Mouse (Mus musculus): ENCODE measurements around the gene Gabarap. TPM values are rescaled to one million over a fixed set of nuclear protein-coding genes. Genes with fewer than 3 reads are reported as not detected.

Gabarap gene
- total and polyA plus RNA-seq, 3 experiments: 189 to 352 (median 213) TPM

GRCm38 (mm10) chr11:70000396-70000898, 9.5 kb downstream of the Gabarap start, which contains the start of gene Dvl2:
Gene Dvl2 (plus strand): TSS chr11:70000595.
- peak within 1 kb of the TSS; percentile 57 for H3K9ac ChIP-seq (ENCODE audit: insufficient read depth, low read depth)
- H3K4me1 ChIP-seq (ENCODE audit: control insufficient read depth in 1 of 2, insufficient read depth in 2 of 2): peaks cover 12 to 62% of the 10 kb centered on the region in 2 experiments
- peaks cover 52% of the 10 kb centered on the region for H3K79me2 ChIP-seq (replicated peaks; ENCODE audit: control insufficient read depth, extremely low read depth, insufficient read depth, poor library complexity, severe bottlenecking)
- H3K9me3 ChIP-seq (replicated peaks; ENCODE audit: low read length): no peaks in the 10 kb centered on the region
- H3K4me3 ChIP-seq (replicated peaks in 1 of 3; ENCODE audit: low read depth in 2 of 3, low read length in 2 of 3, poor library complexity in 1 of 3): peak within 1 kb of the TSS; percentile 62 to 96 (median 86)
- dilution Hi-C loops (cut with MboI; ENCODE audit: extremely low pct_ligation_motif_present, extremely low pct_unique_long_range_greater_than_20kb, low sequenced_read_pairs): no loop called here
- peak within 1 kb of the TSS; percentile 84 for H3K27ac ChIP-seq (ENCODE audit: insufficient read depth, low read depth)
- peaks cover 33 to 64% of the 10 kb centered on the region in 2 experiments for H3K36me3 ChIP-seq (replicated peaks in 1 of 2; ENCODE audit: control insufficient read depth in 1 of 2, insufficient read depth in 1 of 2, low read length in 1 of 2)
- in situ Hi-C loops (cut with MboI; ENCODE audit: low pct_ligation_motif_present, low pct_unique_long_range_greater_than_20kb, low sequenced_read_pairs): loop anchor here (25.0 kb wide), 1 partner anchor 913 kb away; the partner anchor contains the start of genes Per1 and Vamp2
- H3K27me3 ChIP-seq (replicated peaks): no peaks in the 10 kb centered on the region
- DNase-seq (ENCODE audit: extremely low read depth): peak; percentile 98
- peak within 1 kb of the TSS; percentile 72 for H3K4me2 ChIP-seq (ENCODE audit: insufficient read depth, low read depth, poor library complexity, severe bottlenecking)
- no peak for TF ChIP-seq E2F4 (IDR thresholded peaks at IDR 0.05; ENCODE audit: insufficient replicate concordance, low read depth, low read length)
- peak; percentile 89 for TF ChIP-seq MXI1 (IDR thresholded peaks at IDR 0.05; ENCODE audit: low read depth, low read length)
- peak; percentile 72 for TF ChIP-seq ELF1 (IDR thresholded peaks at IDR 0.05; ENCODE audit: low read depth, low read length)
- no peak for TF ChIP-seq CTCF (conservative IDR thresholded peaks at IDR 0.05 in 1 of 2, IDR thresholded peaks at IDR 0.05 in 1 of 2; ENCODE audit: low read depth in 2 of 2, low read length in 2 of 2)
- TF ChIP-seq IRF4 (IDR thresholded peaks at IDR 0.05; ENCODE audit: low read depth, low read length): 0 out of 2 replicates have a peak, but pooled peaks have one; percentile 44
- peak; percentile 71 for TF ChIP-seq ZMIZ1 (IDR thresholded peaks at IDR 0.05; ENCODE audit: low read depth, low read length)
- peak; percentile 68; the same call in 1 of the 2 replicates for TF ChIP-seq NELFE (IDR thresholded peaks at IDR 0.05; ENCODE audit: low read depth, low read length)
- TF ChIP-seq MAX (IDR thresholded peaks at IDR 0.05; ENCODE audit: low read length): peak; percentile 100
- peak; percentile 100 for TF ChIP-seq BHLHE40 (IDR thresholded peaks at IDR 0.05; ENCODE audit: low read depth, low read length)
- TF ChIP-seq GABPA (IDR thresholded peaks at IDR 0.05; ENCODE audit: insufficient replicate concordance, low read depth, low read length): no peak
- TF ChIP-seq USF2 (conservative IDR thresholded peaks at IDR 0.05; ENCODE audit: low read depth, low read length): peak; percentile 100
- no peak for TF ChIP-seq EP300 (IDR thresholded peaks at IDR 0.05; ENCODE audit: low read length)
- TF ChIP-seq POLR2A (IDR thresholded peaks at IDR 0.05; ENCODE audit: low read depth, low read length): peak; percentile 82
- peak; percentile 44; the same call in 1 of the 2 replicates for TF ChIP-seq CHD2 (IDR thresholded peaks at IDR 0.05; ENCODE audit: low read length)
- peak; percentile 90 for TF ChIP-seq MAZ (IDR thresholded peaks at IDR 0.05; ENCODE audit: low read depth, low read length)
- peak; percentile 84 for TF ChIP-seq NRF1 (IDR thresholded peaks at IDR 0.05; ENCODE audit: low read depth, low read length)
- TF ChIP-seq PAX5 (IDR thresholded peaks at IDR 0.05; ENCODE audit: low read length): no peak
- TF ChIP-seq SIN3A (IDR thresholded peaks at IDR 0.05; ENCODE audit: low read length): peak; percentile 89
- TF ChIP-seq ZNF384 (IDR thresholded peaks at IDR 0.05; ENCODE audit: low read depth, low read length): no peak
- TF ChIP-seq USF1 (IDR thresholded peaks at IDR 0.05; ENCODE audit: low read depth, low read length): peak; percentile 99
- TF ChIP-seq TCF12 (IDR thresholded peaks at IDR 0.05; ENCODE audit: low read depth, low read length): peak; percentile 81; the same call in 1 of the 2 replicates
- peak; percentile 97 for TF ChIP-seq POLR2AphosphoS2 (IDR thresholded peaks at IDR 0.05; ENCODE audit: low read depth, low read length)
- 0 out of 2 replicates have a peak, but pooled peaks have one; percentile 24 for TF ChIP-seq TBP (conservative IDR thresholded peaks at IDR 0.05; ENCODE audit: low read depth, low read length)
- no peak for TF ChIP-seq ZKSCAN1 (IDR thresholded peaks at IDR 0.05; ENCODE audit: borderline replicate concordance, low read depth, low read length)
- peak; percentile 70; the same call in 1 of the 2 replicates for TF ChIP-seq MYC (IDR thresholded peaks at IDR 0.05; ENCODE audit: low read depth, low read length)
- TF ChIP-seq RAD21 (IDR thresholded peaks at IDR 0.05; ENCODE audit: low read depth, low read length): no peak
- TF ChIP-seq RCOR1 (conservative IDR thresholded peaks at IDR 0.05; ENCODE audit: low read depth, low read length): peak; percentile 86; the same call in 1 of the 2 replicates
- no peak for TF ChIP-seq SMC3 (IDR thresholded peaks at IDR 0.05; ENCODE audit: low read depth, low read length)
- peak; percentile 85 for TF ChIP-seq ETS1 (conservative IDR thresholded peaks at IDR 0.05; ENCODE audit: low read depth, low read length)
- peak; percentile 77 for TF ChIP-seq HCFC1 (IDR thresholded peaks at IDR 0.05; ENCODE audit: low read depth, low read length)
- no peak for TF ChIP-seq ZC3H11A (IDR thresholded peaks at IDR 0.05; ENCODE audit: low read depth, low read length)
- no peak for TF ChIP-seq JUN (IDR thresholded peaks at IDR 0.05; ENCODE audit: insufficient read depth, low read depth, low read length)
- peak; percentile 61 for TF ChIP-seq MEF2A (IDR thresholded peaks at IDR 0.05; ENCODE audit: borderline replicate concordance, low read depth, low read length)
- TF ChIP-seq MAFK (IDR thresholded peaks at IDR 0.05; ENCODE audit: insufficient replicate concordance, low read length): no peak
